Mouse (Mus musculus): ENCODE results near the gene Gm43738. TPM values are rescaled to one million over a fixed set of nuclear protein-coding genes. Genes with fewer than 3 reads are reported as not detected.

Gm43738 gene
- polyA plus RNA-seq, 1 experiment = 1.4 TPM

DNA sequence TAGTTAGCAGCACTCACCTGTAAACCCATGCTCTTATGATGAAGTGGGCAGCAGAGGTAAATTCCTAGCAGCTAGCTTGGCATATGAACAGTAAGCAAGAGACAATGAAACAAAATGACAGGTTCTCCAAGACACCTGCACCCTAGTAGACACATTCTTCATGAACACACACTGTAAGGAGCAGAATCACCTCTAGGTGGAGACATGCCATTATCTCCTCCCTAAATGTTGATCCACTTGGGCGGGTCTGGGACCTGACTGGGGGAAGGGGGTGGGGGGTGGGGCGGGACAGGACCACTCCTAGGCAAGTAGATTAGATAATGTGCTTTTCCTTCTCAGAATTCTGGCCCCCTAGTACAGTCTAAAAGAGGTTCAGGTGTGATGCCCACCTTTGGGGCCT is 14.6 kb upstream of the Gm43738 start:
- TF ChIP-seq GATA1 (IDR thresholded peaks at IDR 0.05; ENCODE audit: low read length) = no peak

DNA sequence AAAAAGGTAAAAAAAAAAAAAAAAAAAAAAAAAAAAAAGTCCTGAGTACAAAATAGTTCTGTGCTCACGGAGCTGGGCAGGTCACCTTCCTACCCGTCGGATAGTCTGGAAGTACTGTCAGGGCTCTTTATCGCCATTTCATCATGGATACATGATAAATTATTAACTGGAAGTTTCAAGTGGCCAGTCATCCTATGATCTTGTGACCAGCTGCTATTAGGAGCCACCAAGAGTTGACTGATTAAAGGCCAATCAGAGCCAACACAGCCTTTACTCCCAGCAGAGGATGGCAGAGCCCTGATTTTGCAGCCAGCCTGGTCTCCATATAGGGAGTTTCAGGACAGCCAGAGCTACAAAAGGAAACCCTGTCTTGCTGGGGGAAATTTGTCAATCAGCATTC is 12.2 kb upstream of the Gm43738 start:
- TF ChIP-seq GATA1 (IDR thresholded peaks at IDR 0.05; ENCODE audit: low read length) = no peak

DNA sequence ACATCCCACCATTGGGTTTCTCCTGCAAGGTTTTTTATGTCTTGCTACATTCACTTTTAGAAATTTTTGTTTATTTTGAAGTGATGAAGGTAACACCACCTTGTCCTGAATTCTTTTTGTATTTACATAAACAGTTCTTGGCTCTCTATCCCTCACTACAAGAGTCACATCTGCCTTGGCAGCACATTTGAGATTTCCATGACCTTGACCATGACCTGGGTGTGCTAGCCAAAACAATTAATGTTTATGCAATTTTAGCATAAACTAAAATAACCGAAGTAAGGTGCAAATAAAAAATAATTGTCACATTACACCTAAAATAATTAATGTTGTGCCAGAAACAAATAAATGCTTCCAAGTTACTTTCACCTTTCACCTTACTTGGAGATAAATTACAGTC is 7.2 kb upstream of the Gm43738 start:
- TF ChIP-seq GATA1 (IDR thresholded peaks at IDR 0.05; ENCODE audit: low read length) = no peak

DNA sequence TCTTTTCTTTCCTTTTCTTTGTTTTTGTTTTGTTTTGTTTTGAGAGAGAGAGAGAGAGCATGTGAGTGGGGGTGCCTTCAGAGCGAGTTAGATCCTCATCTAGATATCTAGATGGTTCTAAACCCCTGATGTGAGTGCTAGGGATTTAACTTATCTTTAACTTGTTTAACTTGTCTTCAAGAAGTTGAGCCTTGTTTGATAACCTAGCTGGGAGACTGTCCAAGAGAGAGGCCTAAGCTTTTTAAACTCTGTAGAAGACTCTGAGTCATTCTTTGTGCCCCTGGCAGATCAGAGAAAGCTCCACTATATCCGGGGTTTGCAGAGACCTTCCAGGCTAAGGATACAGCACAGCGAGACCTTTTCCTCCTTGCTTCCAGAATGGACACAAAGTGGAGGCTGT is 6.6 kb upstream of the Gm43738 start:
- TF ChIP-seq GATA1 (IDR thresholded peaks at IDR 0.05; ENCODE audit: low read length) = no peak

DNA sequence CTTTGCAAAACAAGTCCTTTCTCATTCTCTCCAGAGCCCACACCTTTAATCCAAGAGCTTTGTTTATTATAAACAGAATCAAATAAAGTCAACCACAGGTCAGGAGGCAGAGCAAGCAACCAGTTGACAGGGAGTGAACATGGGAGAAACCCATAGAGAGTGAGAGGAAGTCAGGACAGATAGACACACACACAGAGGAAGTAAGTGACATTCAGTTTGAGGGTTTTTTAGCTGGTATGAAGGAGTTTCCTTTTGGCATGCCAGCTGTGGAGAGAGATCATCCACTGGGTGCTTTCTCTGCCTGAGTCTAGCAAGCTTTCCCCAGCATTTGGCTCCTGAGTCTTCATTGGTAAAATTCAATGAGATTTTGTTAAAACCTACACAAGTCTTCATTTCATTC is 6.0 kb upstream of the Gm43738 start:
- TF ChIP-seq GATA1 (IDR thresholded peaks at IDR 0.05; ENCODE audit: low read length) = no peak

DNA sequence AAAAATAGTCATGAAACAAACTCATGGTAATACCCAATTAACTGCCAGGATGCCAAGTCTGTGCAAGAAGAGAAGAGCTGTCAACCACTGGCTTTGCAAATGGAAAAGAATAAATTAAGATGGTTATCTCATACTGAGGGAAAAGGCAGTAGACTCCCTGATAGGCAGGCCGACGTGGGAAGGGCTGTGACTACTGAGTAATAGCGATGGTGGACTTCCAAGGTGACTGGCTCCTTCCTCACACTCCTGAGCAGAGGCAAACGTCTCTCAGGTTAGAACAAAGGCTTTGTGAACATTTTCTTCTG is 2.3 kb upstream of the Gm43738 start:
- no peak for TF ChIP-seq GATA1 (IDR thresholded peaks at IDR 0.05; ENCODE audit: low read length)

DNA sequence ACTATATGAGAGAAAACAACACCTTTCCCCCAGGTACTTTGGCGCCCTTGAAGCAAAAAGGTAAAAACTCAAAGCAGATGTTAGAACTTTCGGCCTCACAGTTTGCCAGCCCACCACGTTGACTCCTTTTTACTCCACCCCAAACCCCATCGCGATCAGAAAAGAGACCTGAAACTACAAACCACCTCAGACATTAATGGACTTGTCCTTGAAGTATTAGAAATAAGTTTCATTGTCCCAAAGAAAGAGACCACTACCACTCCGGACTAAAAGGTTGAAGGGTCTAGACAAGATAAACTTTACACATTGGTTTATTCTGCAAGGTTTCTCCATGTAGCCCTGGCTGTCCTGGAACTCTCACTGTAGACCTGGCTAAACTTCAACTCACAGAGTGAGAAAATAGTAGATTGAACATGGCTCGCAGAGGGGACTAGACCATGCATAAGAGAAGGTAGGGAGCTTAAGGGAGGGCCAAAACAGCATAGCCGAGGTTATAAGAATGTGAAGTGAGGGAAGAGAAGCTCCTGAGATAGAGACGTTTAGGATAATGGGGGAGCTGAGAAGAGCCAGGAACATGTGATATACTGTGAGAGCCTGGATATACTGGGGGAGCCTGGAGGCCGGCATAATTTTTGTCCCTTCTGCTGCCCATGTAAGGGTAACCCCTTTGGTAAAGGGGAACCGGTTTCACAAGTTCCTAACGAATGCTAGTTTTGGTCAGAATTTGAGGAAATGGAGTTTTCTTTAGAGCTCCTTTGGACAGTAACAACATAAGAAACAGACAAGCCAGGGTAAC is 1.8 kb upstream of the Gm43738 start:
- no peak for TF ChIP-seq GATA1 (IDR thresholded peaks at IDR 0.05; ENCODE audit: low read length)

DNA sequence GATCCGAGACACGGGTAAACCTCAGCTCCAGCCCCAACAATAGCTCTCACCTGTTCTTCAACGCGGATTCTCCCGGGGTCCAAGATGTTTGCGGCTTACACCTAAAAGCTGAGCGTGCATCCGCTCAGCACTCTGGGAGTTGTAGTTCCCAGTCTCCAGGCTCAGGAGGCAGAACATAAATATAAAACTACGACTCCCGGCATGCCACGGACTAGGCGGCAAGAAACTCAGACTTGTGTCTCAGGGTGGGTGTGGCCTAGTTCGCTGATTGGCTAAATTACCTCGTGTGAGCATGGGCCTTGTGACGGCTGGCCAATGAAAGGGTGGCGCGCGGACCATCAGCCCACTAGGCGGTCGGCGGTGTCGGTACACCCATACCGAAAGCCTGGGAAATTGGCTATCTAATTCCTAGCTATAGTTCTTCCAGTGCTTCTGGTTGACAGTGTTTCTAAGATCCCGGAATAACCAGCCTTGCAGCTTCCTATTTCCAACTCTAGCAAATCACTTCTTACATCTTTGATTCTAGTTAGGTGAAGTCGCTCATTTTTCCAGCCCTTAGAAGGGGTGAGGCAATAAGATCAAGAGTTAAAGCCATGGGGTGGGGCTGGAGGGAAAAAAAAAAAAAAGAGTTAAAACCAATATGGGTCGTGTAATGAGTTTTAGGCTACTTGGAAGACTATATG is 1.1 kb upstream of the Gm43738 start, which contains the start of gene Fdps:
TSS of gene Fdps (minus strand) at position 148 of the 683 bp plus-strand sequence.
- TF ChIP-seq GATA1 (IDR thresholded peaks at IDR 0.05; ENCODE audit: low read length) = no peak

DNA sequence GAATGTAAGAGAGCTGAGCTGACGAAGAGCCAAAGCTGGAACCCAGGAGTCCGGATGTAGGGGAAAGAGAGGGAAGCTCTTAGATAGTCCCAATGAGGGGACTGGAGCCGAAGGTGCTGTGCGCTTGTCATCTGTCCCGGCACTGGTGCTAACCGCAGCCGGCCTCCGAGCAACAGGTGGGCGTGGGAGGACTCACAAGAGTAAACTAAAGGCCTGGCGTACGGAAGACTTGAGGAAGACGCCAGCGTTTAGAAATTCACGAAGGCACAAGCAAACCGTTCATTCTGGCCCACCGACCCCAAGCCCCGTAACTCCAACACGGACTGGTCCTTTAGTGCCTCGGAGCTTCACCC is 536 bp upstream of the Gm43738 start:
- no peak for TF ChIP-seq GATA1 (IDR thresholded peaks at IDR 0.05; ENCODE audit: low read length)

DNA sequence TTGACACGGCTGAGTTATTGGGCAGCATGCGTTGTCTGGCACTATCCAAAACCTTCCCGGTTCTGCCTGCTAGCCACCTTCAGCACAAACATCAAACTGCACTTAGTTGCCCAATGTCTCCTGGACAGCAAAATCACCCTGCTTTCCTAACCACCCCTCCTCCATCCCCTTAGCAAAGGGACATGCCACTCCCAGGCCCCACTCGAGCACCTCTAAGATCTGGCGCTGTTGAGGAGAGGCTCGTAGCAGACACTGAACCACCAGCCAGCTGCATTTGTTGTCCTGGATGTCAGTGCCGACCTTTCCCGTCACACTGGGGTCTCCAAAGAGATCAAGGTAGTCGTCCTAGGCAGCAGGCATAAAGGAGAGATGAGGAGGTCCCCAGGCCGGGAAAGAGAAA is 6.9 kb downstream of the Gm43738 start:
- TF ChIP-seq GATA1 (IDR thresholded peaks at IDR 0.05; ENCODE audit: low read length) = no peak

DNA sequence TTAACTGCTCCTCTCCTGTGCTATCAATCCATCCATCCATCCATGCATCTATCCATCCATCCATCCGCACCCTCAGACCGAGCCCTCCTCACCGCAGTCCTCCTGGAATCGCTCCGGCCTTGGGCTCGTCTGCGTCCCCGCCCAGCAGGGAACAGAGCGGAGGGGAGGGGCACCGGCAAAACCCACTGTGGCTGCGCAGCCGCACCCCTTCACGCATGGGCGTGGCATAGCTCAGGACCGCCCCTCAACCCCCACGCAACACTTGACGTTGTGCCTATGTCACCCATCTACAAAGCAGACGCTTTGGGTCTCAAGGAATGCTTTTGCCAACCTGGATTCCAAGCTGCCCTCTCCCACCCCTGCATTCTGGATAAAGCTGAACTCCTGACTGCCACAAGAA is 7.7 kb downstream of the Gm43738 start, which contains the start of gene Rusc1:
TSS of gene Rusc1 (minus strand) at position 137 of the 400 bp plus-strand sequence.
- TF ChIP-seq GATA1 (IDR thresholded peaks at IDR 0.05; ENCODE audit: low read length) = no peak

DNA sequence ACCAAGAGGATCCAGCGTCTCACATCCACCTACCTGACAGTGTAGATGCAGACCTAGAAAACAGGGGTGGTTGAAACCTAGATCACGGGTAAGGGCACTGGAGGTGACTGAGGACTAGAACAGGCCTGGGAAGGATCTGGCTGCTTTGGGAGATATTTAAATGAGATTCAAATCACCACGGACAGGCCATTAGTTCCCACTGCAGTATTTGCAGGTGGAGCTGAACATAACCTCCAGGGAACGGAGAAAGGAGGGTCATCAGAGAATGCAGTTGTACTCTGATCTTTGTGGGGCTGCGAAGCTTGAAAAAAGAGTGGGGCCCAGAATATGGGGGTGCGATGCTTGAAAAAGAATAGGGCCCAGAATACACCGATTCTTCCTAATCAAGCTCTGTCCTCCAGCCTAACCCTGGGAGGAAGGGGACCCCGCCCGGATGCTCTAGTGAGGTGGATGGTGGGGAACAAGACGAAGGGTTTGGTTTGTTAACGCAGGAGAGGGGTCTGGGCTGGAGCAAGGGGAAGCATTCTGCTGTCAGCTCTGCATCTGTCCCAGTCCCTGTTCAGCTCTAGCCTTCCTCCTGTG is 8.3 kb downstream of the Gm43738 start:
- no peak for TF ChIP-seq GATA1 (IDR thresholded peaks at IDR 0.05; ENCODE audit: low read length)

DNA sequence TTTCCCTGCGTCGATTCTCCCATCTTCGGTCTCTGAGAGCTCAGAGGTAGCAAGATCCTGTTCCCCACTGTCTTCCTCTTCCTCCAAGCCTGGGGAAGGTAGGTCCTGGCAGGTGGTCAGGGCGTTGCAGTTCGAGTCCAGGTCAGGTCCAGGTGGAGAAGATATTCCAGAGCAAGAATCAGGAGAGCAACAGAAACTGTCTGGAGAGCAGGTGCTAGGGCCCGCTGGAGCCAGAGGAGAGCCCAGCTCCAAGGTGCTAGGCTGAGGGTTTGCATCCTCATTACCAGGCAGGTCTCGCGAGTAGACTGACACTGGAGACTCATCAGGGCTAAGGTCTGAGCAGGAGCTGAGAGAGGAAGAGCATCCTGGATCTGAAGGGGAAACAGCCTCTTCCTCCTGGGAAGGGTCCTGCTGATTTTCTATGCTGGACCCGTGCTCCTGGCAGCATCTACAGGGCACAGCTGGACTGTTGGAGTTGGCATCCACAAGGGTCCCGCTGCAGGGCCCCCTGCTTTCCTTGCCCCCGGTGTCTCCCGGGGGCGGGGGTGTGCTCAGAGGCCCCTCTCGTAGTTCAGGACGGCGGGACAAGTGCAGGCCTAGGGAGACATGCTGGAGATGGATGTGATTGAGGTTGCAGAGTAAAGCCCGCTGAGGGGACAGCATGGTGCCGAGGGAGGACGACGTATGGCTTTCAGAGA is 8.9 kb downstream of the Gm43738 start:
- TF ChIP-seq GATA1 (IDR thresholded peaks at IDR 0.05; ENCODE audit: low read length) = no peak

DNA sequence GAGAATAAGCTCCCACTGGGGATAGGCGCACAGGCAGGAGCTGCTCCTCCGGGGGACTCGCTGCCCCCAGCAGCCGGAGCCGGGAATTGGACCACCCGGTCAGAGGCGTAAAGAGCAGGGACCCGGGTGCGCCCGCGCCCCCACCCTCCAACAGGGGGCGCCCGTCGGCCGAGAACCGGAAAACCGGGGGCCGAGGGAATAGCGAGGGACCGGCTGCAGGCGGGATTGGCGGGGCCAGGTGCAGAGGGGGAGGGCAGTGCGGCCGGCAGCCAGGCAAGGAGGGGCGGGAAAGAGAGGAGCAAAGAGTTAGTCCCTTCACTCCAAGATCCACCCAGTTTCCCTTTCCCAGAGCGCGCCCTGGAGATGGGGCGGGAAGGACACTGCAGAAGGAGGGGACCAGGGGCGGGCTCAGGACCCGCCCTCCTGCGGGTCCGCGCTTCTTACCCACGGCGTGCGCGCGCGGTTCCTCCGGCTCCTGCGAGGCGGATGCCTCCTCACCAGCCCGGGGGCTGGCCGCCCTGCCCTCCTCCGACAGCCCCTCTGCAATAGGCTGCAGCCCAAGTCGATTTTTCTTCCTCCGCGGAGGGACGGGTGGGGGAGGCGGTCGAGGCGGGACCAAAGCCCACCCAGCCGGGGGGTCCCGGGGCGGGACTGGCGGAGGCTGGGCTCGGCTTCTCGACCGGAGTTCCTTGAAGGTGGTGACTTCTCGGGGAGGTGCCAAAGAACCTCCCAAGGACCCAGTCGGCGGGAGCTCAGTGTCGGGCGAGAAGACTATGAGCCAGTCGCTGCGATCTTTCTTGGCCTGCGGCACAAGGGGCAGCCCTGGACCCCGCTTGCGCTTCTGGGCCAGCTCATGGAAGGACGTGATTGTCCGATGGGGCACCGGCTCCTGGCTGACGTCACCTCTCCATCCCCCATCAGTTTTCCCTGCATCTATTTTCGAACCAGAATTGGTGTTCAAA is 9.9 kb downstream of the Gm43738 start:
- TF ChIP-seq GATA1 (IDR thresholded peaks at IDR 0.05; ENCODE audit: low read length) = no peak

Data from G1E-ER4 (cell line).